Mouse (Mus musculus) erythroblast, embryonic 14.5 days (primary cell): ENCODE data around the gene Zfp830.

Experiments
- GATA1 ChIP-seq: IDR thresholded peaks from 2 replicates; pipeline ENCODE4 v1.6.1; 2012; ENCODE audit warnings: low read length, inconsistent platforms, mixed read lengths
- TAL1 ChIP-seq: IDR thresholded peaks from 3 replicates; pipeline ENCODE4 v1.6.1; 2012; ENCODE audit warnings: low read length, inconsistent platforms, mixed read lengths

GRCm38 (mm10) chr11:82726862-82727261 is 37.3 kb upstream of the Zfp830 start:
- TF ChIP-seq TAL1, result no peak
- no peak for TF ChIP-seq GATA1
